8 mouse cellular contexts compared by ENCODE assay signal in the genomic region with DNA sequence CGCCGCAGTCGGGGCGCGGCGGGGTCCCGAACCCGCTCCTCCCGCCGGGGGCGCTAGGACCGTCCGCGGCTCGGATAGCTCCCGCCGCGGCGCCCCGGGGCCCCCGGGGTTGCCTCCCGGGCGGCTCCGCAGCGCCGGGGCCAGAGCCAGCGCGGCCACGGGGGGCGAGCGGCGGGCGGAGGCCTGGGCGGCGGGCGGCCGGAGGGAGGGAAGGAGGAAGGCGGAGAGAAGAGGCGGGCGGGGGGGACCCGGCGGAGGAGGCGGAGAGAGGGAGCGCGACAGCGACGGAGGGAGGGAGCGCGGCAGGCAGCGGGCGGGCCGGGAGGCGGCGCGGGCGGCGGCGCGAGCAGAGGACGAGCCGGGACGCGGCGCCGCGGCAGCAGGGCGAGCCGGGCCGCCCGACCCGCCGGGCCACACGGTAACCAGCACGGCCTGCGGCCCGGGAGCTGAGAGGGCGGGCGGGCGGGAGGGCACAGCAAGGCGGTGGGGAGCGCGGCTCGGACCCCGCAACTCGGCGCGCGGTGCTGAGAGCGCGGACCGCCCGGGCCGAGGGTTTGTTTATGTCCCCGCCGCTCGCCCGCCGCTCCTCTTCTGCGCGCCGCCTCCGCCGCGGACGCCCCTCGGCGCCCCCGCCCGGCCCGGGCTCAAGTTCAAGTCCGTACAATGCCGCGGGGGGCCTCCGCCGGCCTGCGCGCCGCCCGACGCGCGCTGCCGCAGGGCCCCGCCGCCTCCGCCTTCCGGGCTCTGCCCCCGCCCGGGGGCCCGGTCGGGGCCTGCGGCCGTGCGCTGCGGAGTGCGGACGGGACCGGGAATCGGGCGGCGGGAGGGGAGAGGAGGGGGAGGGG. TPM values are rescaled to one million over a fixed set of nuclear protein-coding genes. Genes with fewer than 3 reads are reported as not detected.
A peak's percentile ranks its signal among the peaks of the same experiment; 100 is the strongest.
DNase-seq lines count a peak whose midpoint lies in the region; ATAC-seq and TF ChIP-seq lines count a peak whose summit lies in the region.

No protein-coding gene starts in this region.

- peak; percentile 52 for ATAC-seq in liver, embryonic 15.5 days (ENCODE audit: insufficient read depth)
- peak; percentile 49 for ATAC-seq in neural tube, embryonic 13.5 days (ENCODE audit: low read depth)

- no peaks in the 10 kb centered on the region for H3K9me3 ChIP-seq in liver, embryonic 15.5 days (replicated peaks)
- H3K9me3 ChIP-seq in neural tube, embryonic 13.5 days: no peaks in the 10 kb centered on the region

- H3K9ac ChIP-seq in liver, embryonic 15.5 days: peak overlapping the region; percentile 54
- peak overlapping the region; percentile 94 for H3K9ac ChIP-seq in neural tube, embryonic 13.5 days

- no peaks in the 10 kb centered on the region for H3K36me3 ChIP-seq in kidney, adult 2 months (ENCODE audit: control insufficient read depth, insufficient read depth, low read length)
- no peaks in the 10 kb centered on the region for H3K36me3 ChIP-seq in liver, embryonic 15.5 days (replicated peaks)
- H3K36me3 ChIP-seq in neural tube, embryonic 13.5 days: no peaks in the 10 kb centered on the region

- under 1% methylated on average over 118 of the region's 141 CpGs for WGBS in kidney, adult 2 months
- under 1% methylated on average over 106 of the region's 141 CpGs for WGBS in liver, embryonic 15.5 days (ENCODE audit: insufficient replicate concordance)
- WGBS in neural tube, embryonic 13.5 days: under 1% methylated on average over 74 of the region's 141 CpGs

- H3K27me3 ChIP-seq in kidney, adult 2 months (replicated peaks; ENCODE audit: control insufficient read depth, insufficient read depth, low read length): no peaks in the 10 kb centered on the region
- H3K27me3 ChIP-seq in liver, embryonic 15.5 days: peaks cover 83% of the 10 kb centered on the region
- no peaks in the 10 kb centered on the region; the same call in 1 of the 2 replicates for H3K27me3 ChIP-seq in neural tube, embryonic 13.5 days

- peaks cover 27% of the 10 kb centered on the region for H3K4me1 ChIP-seq in kidney, adult 2 months (ENCODE audit: control insufficient read depth, insufficient read depth, low read length)
- H3K4me1 ChIP-seq in liver, embryonic 15.5 days (replicated peaks): peaks cover 35% of the 10 kb centered on the region
- H3K4me1 ChIP-seq in neural tube, embryonic 13.5 days (replicated peaks): peaks cover 47% of the 10 kb centered on the region

- H3K27ac ChIP-seq in kidney, adult 2 months (ENCODE audit: insufficient read depth, low read depth, low read length): peak overlapping the region; percentile 80
- H3K27ac ChIP-seq in liver, embryonic 15.5 days (replicated peaks): peak overlapping the region; percentile 72
- peak overlapping the region; percentile 94 for H3K27ac ChIP-seq in neural tube, embryonic 13.5 days (replicated peaks)

- TF ChIP-seq POLR2A in kidney, adult 2 months (IDR thresholded peaks at IDR 0.05; ENCODE audit: low read depth, low read length): no peak

- peak; percentile 47 for DNase-seq in 3T3-L1 (ENCODE audit: low read depth, low spot score)
- peak; percentile 41 for DNase-seq in T-cell, adult 2 months (ENCODE audit: low spot score)
- DNase-seq in embryo, embryonic 10 days (ENCODE audit: low spot score): peak; percentile 47
- peak; percentile 42 for DNase-seq in heart, adult 8-10 months (ENCODE audit: low spot score)
- peak; percentile 85 for DNase-seq in kidney, adult 2 months
- peak; percentile 74 for DNase-seq in thymus, postnatal 25 days

- H3K4me2 ChIP-seq in liver, embryonic 15.5 days: peak overlapping the region; percentile 74
- peak overlapping the region; percentile 76 for H3K4me2 ChIP-seq in neural tube, embryonic 13.5 days

- no peak for TF ChIP-seq CTCF in kidney, adult 2 months (conservative IDR thresholded peaks at IDR 0.05; ENCODE audit: insufficient read depth, insufficient read length, low read depth, low read length)

- H3K4me3 ChIP-seq in kidney, adult 2 months (ENCODE audit: insufficient read depth, low read depth, low read length): peak overlapping the region; percentile 89
- peak overlapping the region; percentile 67 for H3K4me3 ChIP-seq in liver, embryonic 15.5 days (replicated peaks)
- peak overlapping the region; percentile 90 for H3K4me3 ChIP-seq in neural tube, embryonic 13.5 days

RNA-seq across cellular contexts. Expression of a gene that starts 1.1 kb away (rescaled TPM):
- total RNA-seq in heart, adult 8-10 months (2022): 10 to 100 TPM; 46.0 to 59.4 (median 50.9) TPM
- 11.8 and 12.9 TPM in 2 replicates for polyA plus RNA-seq in kidney, adult 2 months (2012; rRNA removed)
- 21.8 TPM in 2 replicates for polyA plus RNA-seq in liver, embryonic 15.5 days (2015; fragmentation: Nextera tagmentation; extraction: Ambion mirVana)
- 95.7 and 118 TPM in 2 replicates for polyA plus RNA-seq in neural tube, embryonic 13.5 days (2015; fragmentation: Nextera tagmentation; extraction: Ambion mirVana)

Comparison
In these comparisons a context has a peak if more than half of its experiments do, and no peak if none do; other contexts are left out.
1. Peak in every context shown above with its lines: DNase-seq, ATAC-seq, H3K4me3 ChIP-seq and H3K27ac ChIP-seq.